Mouse (Mus musculus) cerebellum, adult 9-11 months (tissue): Measurements from ENCODE around the gene Eno1.
"Not testable (repeated sequence)": the region's sequence is repeated elsewhere in the genome, so short reads cannot be mapped to it uniquely, and the experiment has no call there.

Source experiments
- DNase-seq: peaks from one replicate; pipeline ENCODE4 v3.0.0; 2022

Eno1 gene

DNA sequence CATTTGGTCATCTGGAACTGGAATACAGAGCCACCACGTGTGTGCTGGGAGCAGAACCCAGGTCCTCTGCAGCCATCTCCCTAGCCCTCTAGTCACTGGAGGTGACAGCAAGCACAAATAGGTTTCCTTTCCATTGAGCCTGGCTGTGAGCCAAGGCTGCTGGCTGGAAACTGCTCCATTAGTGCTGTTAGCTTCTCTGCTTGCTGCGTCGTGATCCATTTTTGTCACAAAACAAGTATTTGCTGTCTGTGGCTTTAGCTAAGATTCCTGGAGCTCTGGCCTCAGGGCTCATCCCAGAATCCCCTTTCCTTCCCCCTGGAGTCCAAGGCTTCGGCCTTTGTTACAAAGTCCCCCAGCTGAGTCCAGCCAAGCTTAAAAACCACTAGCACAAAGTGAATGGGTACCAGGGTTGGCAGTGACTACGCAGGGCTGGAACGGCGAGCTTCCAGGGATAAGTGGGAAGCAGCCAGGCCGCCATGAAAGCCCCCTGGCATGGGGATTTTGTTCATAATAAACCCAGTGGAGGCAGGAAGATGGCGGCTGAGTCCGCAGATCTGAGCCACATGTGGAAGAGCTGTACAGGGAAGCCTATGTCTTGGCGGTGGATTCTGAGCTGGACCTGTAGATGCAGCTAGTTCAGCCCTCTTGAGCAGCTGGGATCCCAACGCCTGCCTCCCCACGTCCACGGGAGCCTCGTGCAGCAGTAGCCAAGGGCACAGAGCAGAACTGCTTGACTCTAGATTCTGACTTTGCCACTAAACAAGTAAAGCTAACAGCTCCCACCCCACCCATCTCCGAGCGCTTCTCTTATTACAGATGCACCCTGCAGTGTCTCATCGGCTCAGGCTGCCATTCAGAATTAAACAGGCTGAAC lies 14.3 kb downstream of the Eno1 start:
- peak; percentile 56 for DNase-seq

GRCm38 (mm10) chr4:150254416-150254815 lies 17.9 kb downstream of the Eno1 start:
- peak; percentile 92 for DNase-seq

- DNase-seq = no peak
Observed at GRCm38 (mm10) chr4:150255181-150255580, 18.7 kb downstream of the Eno1 start.

- DNase-seq = peak; percentile 96
Observed at GRCm38 (mm10) chr4:150257252-150258204, 21.0 kb downstream of the Eno1 start.

GRCm38 (mm10) chr4:150258388-150258787 lies 21.9 kb downstream of the Eno1 start:
- DNase-seq = peak; percentile 81

GRCm38 (mm10) chr4:150259577-150259976 lies 23.1 kb downstream of the Eno1 start:
- DNase-seq = no peak

DNA sequence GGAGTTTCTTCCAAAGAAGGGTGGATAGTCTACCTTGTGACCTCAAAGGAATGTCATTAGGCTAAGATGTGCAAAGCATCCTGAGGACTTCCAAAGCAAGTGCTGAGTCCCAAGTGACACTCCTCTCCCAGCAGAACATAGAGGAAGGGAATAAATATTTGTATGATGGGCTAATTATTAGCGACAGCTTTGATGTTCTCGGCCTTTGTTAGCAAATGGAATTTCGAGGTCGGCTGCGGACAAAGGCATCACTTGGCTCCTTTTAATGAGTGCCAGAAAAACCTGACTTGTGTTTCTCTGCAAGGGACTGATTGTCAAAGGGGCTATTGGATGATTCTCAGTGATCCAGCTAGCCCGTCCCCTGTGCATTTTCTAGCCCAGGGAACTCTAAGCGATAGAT lies 23.6 kb downstream of the Eno1 start:
- DNase-seq = no peak

- no peak for DNase-seq
Observed at GRCm38 (mm10) chr4:150260745-150261144, 24.2 kb downstream of the Eno1 start.

- no peak for DNase-seq
Observed at GRCm38 (mm10) chr4:150262301-150262700, 25.8 kb downstream of the Eno1 start.

DNA sequence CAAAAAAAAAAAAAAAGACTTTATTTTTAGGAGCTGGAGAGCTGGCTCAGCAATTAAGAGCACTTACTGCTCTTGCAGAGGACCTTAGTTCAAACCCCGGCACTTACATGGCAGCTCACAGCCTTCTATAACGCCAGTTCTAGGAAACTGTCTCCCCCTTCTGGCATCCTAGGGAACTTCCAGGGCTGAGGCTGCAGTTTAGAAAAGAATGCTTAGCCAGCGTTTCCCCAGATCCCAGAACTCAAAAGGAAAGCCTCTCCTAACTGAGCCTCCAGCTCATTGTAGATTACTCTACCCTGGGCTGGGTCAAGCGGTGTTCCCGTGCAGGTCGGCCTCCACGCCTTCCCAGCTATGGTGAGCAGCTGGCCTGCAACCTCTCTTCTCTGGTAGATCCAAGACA lies 28.4 kb downstream of the Eno1 start:
- no peak for DNase-seq

GRCm38 (mm10) chr4:150265471-150265870 lies 28.9 kb downstream of the Eno1 start:
- no peak for DNase-seq

- DNase-seq = no peak
Observed at GRCm38 (mm10) chr4:150266655-150267223, 30.2 kb downstream of the Eno1 start.

- DNase-seq = no peak
Observed at GRCm38 (mm10) chr4:150268674-150269653, 32.4 kb downstream of the Eno1 start.

- DNase-seq = no peak
Observed at GRCm38 (mm10) chr4:150269679-150270078, 33.2 kb downstream of the Eno1 start.

DNA sequence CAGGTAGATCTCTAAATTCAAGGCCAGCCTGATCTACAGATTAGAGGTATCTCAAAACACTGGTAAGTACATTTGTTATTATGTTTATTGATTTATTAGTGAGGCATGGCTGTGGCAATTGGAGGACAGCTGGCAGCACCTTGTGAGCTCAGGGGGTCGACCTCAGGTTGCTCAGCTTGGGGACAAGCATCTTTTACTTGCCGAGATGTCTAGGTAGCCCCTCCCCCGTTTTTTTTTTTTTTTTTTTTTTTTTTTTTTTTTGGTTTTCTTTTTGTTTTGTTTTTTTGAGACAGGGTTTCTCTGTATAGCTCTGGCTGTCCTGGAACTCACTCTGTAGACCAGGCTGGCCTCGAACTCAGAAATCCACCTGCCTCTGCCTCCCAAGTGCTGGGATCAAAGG lies 34.2 kb downstream of the Eno1 start:
- DNase-seq = not testable (repeated sequence)

DNA sequence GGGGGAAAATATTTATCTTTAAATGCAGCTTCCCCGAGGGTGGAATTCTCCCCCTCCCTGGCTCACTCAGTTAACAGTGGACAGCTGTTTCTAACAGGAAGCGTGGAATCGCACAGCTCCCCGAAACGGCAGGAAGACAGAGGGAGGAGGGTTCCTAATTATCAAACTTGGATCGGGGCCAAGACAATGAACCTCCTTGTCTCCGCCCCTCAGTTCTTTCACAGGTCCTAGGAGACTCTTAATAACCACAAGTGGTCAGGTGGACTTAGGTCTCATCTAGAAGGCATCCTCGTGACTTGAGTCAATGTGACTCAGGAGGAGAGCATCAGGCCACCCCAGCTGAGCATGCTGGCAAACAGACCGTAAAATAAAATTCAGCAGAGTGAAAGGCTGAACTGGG lies 36.2 kb downstream of the Eno1 start:
- DNase-seq = peak; percentile 32

DNA sequence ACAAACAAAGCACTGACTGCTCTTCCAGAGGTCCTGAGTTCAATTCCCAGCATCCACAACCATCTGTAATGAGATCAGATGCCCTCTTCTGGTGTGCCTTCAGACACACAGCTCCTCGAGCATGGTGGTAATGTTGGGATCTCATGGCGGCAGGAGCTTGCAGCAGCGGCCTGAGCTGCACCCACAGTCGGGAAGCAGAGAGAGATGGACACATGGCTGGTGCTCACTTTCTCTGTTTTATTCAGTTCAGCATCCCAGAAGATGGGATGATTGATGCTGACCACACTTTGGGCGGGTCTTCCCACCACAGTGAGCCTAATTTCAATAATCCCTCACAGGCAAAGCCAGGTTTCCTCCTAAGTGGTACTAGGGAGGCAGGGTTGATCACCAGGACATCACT lies 39.0 kb downstream of the Eno1 start:
- no peak for DNase-seq

GRCm38 (mm10) chr4:150279336-150279735 lies 42.8 kb downstream of the Eno1 start:
- not testable (repeated sequence) for DNase-seq

- DNase-seq = no peak
Observed at GRCm38 (mm10) chr4:150280002-150280401, 43.5 kb downstream of the Eno1 start.

DNA sequence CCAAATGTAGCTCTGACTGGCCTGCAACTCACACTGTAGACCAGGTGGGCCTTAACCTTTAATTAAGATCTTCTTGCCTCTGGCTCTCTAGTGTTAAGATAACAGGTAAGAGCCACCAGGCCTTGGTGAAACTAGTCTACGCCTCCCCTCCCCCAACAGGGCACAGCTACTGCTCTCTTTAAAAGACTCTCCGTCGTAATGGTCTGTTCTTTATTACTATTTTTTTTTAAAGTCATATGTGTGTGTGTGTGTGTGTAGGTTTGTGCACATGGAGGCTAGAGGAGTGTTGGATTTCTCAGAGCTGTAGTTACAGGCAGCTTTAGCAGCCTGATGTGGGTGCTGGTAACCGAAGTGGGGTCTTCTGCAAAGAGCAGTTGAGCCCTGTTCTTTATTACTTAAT lies 43.9 kb downstream of the Eno1 start:
- peak; percentile 46 for DNase-seq

GRCm38 (mm10) chr4:150281018-150281761 lies 44.7 kb downstream of the Eno1 start, which contains the start of gene Rere:
Gene Rere (plus strand): TSS chr4:150281646.
- peak; percentile 97 for DNase-seq
